Mouse (Mus musculus) midbrain, embryonic 12.5 days (tissue): Measurements from ENCODE around the gene Por. TPM values are rescaled to one million over a fixed set of nuclear protein-coding genes. Genes with fewer than 3 reads are reported as not detected.

Experiments used
- ATAC-seq: fragments of 200-750 bp; cut with Nextera tagmentation; 2 replicates; pipeline ENCODE4 v1.8.0; 2017; ENCODE audit warnings: low read depth, moderate TSS enrichment, moderate library complexity; ENCODE audit not compliant: low FRiP score
- H3K27ac ChIP-seq: fragments of 300-500 bp; sonication (generic); replicated peaks from 2 replicates; pipeline ENCODE4 v1.5.1; 2016; ENCODE audit warnings: mild to moderate bottlenecking
- H3K27me3 ChIP-seq: fragments of 300-500 bp; sonication (generic); 2 replicates; pipeline ENCODE4 v1.6.1; 2016; ENCODE audit warnings: mild to moderate bottlenecking
- H3K36me3 ChIP-seq: fragments of 300-500 bp; sonication (generic); 2 replicates; pipeline ENCODE4 v1.6.1; 2016
- H3K4me1 ChIP-seq: fragments of 300-500 bp; sonication (generic); 2 replicates; pipeline ENCODE4 v1.6.1; 2016
- H3K4me2 ChIP-seq: fragments of 300-500 bp; sonication (generic); replicated peaks from 2 replicates; pipeline ENCODE4 v1.6.1; 2016; ENCODE audit warnings: mild to moderate bottlenecking, moderate library complexity
- H3K4me3 ChIP-seq: fragments of 300-500 bp; sonication (generic); 2 replicates; pipeline ENCODE4 v1.5.1; 2016; ENCODE audit warnings: mild to moderate bottlenecking
- H3K9ac ChIP-seq: fragments of 300-500 bp; sonication (generic); replicated peaks from 2 replicates; pipeline ENCODE4 v1.6.1; 2016; ENCODE audit warnings: mild to moderate bottlenecking, moderate library complexity
- H3K9me3 ChIP-seq: fragments of 300-500 bp; sonication (generic); 2 replicates; pipeline ENCODE4 v1.6.1; 2016; ENCODE audit warnings: mild to moderate bottlenecking
- WGBS: fragments of 180-500 bp; shearing (Covaris S2); methylation state at CpG from one replicate; pipeline ENCODE4 v1.1.7; 2016; 5-methylcytosine and 5-hydroxymethylcytosine counted together
- polyA plus RNA-seq: library from polyadenylated mRNA; unstranded; fragments of >200 nt; fragmentation: Nextera tagmentation; extraction: Ambion mirVana; gene quantifications from 2 replicates; pipeline ENCODE4 v1.2.1, GENCODE M21; 2016

Gene Por
- polyA plus RNA-seq, 1 experiment from 2014 or later: 145 TPM

- Histone ChIP-seq H3K36me3 (peaks cover 30% of the 10 kb centered on the region), H3K4me3 (no peak overlapping the region), H3K4me1 (peaks cover 29% of the 10 kb centered on the region), H3K9me3 (no peaks in the 10 kb centered on the region), H3K9ac (no peak overlapping the region), H3K27ac (no peak overlapping the region), H3K4me2 (no peak overlapping the region), H3K27me3 (no peaks in the 10 kb centered on the region)
- no peak for ATAC-seq
- WGBS: 95% methylated on average over 8 of the region's 8 CpGs
These were observed 51.2 kb downstream of the Por start for GRCm38 (mm10) chr5:135721076-135721475.

- no peak overlapping the region; the same call in 1 of the 2 replicates for H3K27ac ChIP-seq
- WGBS: 90% methylated on average over 11 of the region's 11 CpGs
- H3K4me3 ChIP-seq: no peak overlapping the region
- no peak for ATAC-seq
- no peak overlapping the region for H3K9ac ChIP-seq
- H3K4me2 ChIP-seq: no peak overlapping the region
- peaks cover 40% of the 10 kb centered on the region for H3K4me1 ChIP-seq
- H3K36me3 ChIP-seq: peaks cover 25% of the 10 kb centered on the region
- H3K9me3 ChIP-seq: no peaks in the 10 kb centered on the region
- H3K27me3 ChIP-seq: no peaks in the 10 kb centered on the region
These were observed 52.3 kb downstream of the Por start for GRCm38 (mm10) chr5:135722121-135722520.

GRCm38 (mm10) chr5:135723165-135723751, 53.4 kb downstream of the Por start:
- WGBS: 85% methylated on average over 3 of the region's 3 CpGs
- H3K4me1 ChIP-seq: peaks cover 44% of the 10 kb centered on the region
- no peak overlapping the region for H3K4me2 ChIP-seq
- H3K4me3 ChIP-seq: no peak overlapping the region
- no peak overlapping the region; the same call in 1 of the 2 replicates for H3K27ac ChIP-seq
- ATAC-seq: no peak
- no peak overlapping the region for H3K9ac ChIP-seq
- peaks cover 18% of the 10 kb centered on the region; the same call in 1 of the 2 replicates for H3K36me3 ChIP-seq
- H3K9me3 ChIP-seq: no peaks in the 10 kb centered on the region
- H3K27me3 ChIP-seq: no peaks in the 10 kb centered on the region

- ATAC-seq: peak; percentile 87
- Histone ChIP-seq H3K36me3 (peaks cover 30% of the 10 kb centered on the region), H3K4me1 (peaks cover 44% of the 10 kb centered on the region), H3K4me2 (peak overlapping the region; percentile 61), H3K9me3 (no peaks in the 10 kb centered on the region), H3K27ac (peak overlapping the region; percentile 94), H3K9ac (peak overlapping the region; percentile 63), H3K27me3 (no peaks in the 10 kb centered on the region), H3K4me3 (peak overlapping the region; percentile 35; the same call in 1 of the 2 replicates)
- 4% methylated on average over 9 of the region's 9 CpGs for WGBS
These were observed 54.9 kb downstream of the Por start for GRCm38 (mm10) chr5:135724536-135725322.

GRCm38 (mm10) chr5:135725391-135725841, 55.6 kb downstream of the Por start:
- no peaks in the 10 kb centered on the region for H3K27me3 ChIP-seq
- peak overlapping the region; percentile 61 for H3K4me2 ChIP-seq
- H3K4me1 ChIP-seq: peaks cover 44% of the 10 kb centered on the region
- H3K9me3 ChIP-seq: no peaks in the 10 kb centered on the region
- peak overlapping the region; percentile 35 for H3K4me3 ChIP-seq
- peak overlapping the region; percentile 63 for H3K9ac ChIP-seq
- peak overlapping the region; percentile 94 for H3K27ac ChIP-seq
- 4% methylated on average over 8 of the region's 8 CpGs for WGBS
- H3K36me3 ChIP-seq: peaks cover 32% of the 10 kb centered on the region
- ATAC-seq: peak; percentile 94

GRCm38 (mm10) chr5:135725991-135726390, 56.2 kb downstream of the Por start:
- WGBS: 21% methylated on average over 6 of the region's 6 CpGs
- Histone ChIP-seq H3K4me1 (peaks cover 44% of the 10 kb centered on the region), H3K27ac (peak overlapping the region; percentile 94), H3K36me3 (peaks cover 36% of the 10 kb centered on the region), H3K4me2 (peak overlapping the region; percentile 61), H3K4me3 (peak overlapping the region; percentile 35), H3K27me3 (no peaks in the 10 kb centered on the region), H3K9ac (peak overlapping the region; percentile 63), H3K9me3 (no peaks in the 10 kb centered on the region)
- ATAC-seq: 0 out of 2 replicates have a peak, but pooled peaks have one; percentile 3

- H3K4me2 ChIP-seq: peak overlapping the region; percentile 61
- peak overlapping the region; percentile 35 for H3K4me3 ChIP-seq
- H3K27ac ChIP-seq: peak overlapping the region; percentile 94
- peak overlapping the region; percentile 63 for H3K9ac ChIP-seq
- no peak for ATAC-seq
- peaks cover 44% of the 10 kb centered on the region for H3K4me1 ChIP-seq
- peaks cover 43% of the 10 kb centered on the region for H3K36me3 ChIP-seq
- WGBS: 61% methylated on average over 2 of the region's 2 CpGs
- no peaks in the 10 kb centered on the region for H3K27me3 ChIP-seq
- H3K9me3 ChIP-seq: no peaks in the 10 kb centered on the region
These were observed 57.0 kb downstream of the Por start for GRCm38 (mm10) chr5:135726641-135727346.

- no peak overlapping the region for H3K9ac ChIP-seq
- no peaks in the 10 kb centered on the region for H3K9me3 ChIP-seq
- H3K4me1 ChIP-seq: peaks cover 44% of the 10 kb centered on the region
- no peak overlapping the region for H3K4me3 ChIP-seq
- peaks cover 53% of the 10 kb centered on the region for H3K36me3 ChIP-seq
- H3K27me3 ChIP-seq: no peaks in the 10 kb centered on the region
- no peak for ATAC-seq
- H3K27ac ChIP-seq: no peak overlapping the region
- WGBS: 87% methylated on average over 9 of the region's 9 CpGs
- H3K4me2 ChIP-seq: no peak overlapping the region
These were observed 58.0 kb downstream of the Por start for GRCm38 (mm10) chr5:135727871-135728270.

- Histone ChIP-seq H3K4me3 (no peak overlapping the region), H3K4me1 (peaks cover 40% of the 10 kb centered on the region), H3K4me2 (no peak overlapping the region), H3K27me3 (no peaks in the 10 kb centered on the region), H3K27ac (no peak overlapping the region), H3K9me3 (no peaks in the 10 kb centered on the region), H3K9ac (no peak overlapping the region), H3K36me3 (peaks cover 58% of the 10 kb centered on the region)
- no peak for ATAC-seq
- 96% methylated on average over 13 of the region's 13 CpGs for WGBS
These were observed 58.5 kb downstream of the Por start for GRCm38 (mm10) chr5:135728361-135728760.

GRCm38 (mm10) chr5:135729351-135729750, 59.5 kb downstream of the Por start:
- H3K4me2 ChIP-seq: no peak overlapping the region

GRCm38 (mm10) chr5:135730278-135730677, 60.4 kb downstream of the Por start:
- Histone ChIP-seq H3K4me3 (no peak overlapping the region), H3K36me3 (peaks cover 78% of the 10 kb centered on the region), H3K9ac (no peak overlapping the region), H3K27me3 (no peaks in the 10 kb centered on the region), H3K4me2 (no peak overlapping the region), H3K27ac (no peak overlapping the region), H3K9me3 (0 out of 2 replicates have a peak, but pooled peaks cover 3% of the 10 kb centered on the region), H3K4me1 (peaks cover 22% of the 10 kb centered on the region)
- no peak for ATAC-seq
- WGBS: 94% methylated on average over 10 of the region's 10 CpGs

More at GRCm38 (mm10) chr5:135729351-135729750, 59.5 kb downstream of the Por start:
- ATAC-seq: no peak
- H3K27me3 ChIP-seq: no peaks in the 10 kb centered on the region
- H3K4me3 ChIP-seq: no peak overlapping the region
- H3K9ac ChIP-seq: no peak overlapping the region
- WGBS: 91% methylated on average over 13 of the region's 13 CpGs
- H3K9me3 ChIP-seq: 0 out of 2 replicates have a peak, but pooled peaks cover 3% of the 10 kb centered on the region
- H3K4me1 ChIP-seq: peaks cover 31% of the 10 kb centered on the region
- H3K36me3 ChIP-seq: peaks cover 68% of the 10 kb centered on the region
- no peak overlapping the region for H3K27ac ChIP-seq
